Mouse (Mus musculus) T-helper 1 cell (primary cell): Measurements from ENCODE around the gene Zic2.
"Not testable (repeated sequence)": the region's sequence is repeated elsewhere in the genome, so short reads cannot be mapped to it uniquely, and the experiment has no call there.

Source experiments
- in situ Hi-C: fragments of 300-600 bp; cut with MboI, MseI; formaldehyde crosslinking; loops from one replicate; pipeline ENCODE4 v1.15.1; 2025; ENCODE audit warnings: high pct_unique_total_duplicates

Zic2 gene

DNA sequence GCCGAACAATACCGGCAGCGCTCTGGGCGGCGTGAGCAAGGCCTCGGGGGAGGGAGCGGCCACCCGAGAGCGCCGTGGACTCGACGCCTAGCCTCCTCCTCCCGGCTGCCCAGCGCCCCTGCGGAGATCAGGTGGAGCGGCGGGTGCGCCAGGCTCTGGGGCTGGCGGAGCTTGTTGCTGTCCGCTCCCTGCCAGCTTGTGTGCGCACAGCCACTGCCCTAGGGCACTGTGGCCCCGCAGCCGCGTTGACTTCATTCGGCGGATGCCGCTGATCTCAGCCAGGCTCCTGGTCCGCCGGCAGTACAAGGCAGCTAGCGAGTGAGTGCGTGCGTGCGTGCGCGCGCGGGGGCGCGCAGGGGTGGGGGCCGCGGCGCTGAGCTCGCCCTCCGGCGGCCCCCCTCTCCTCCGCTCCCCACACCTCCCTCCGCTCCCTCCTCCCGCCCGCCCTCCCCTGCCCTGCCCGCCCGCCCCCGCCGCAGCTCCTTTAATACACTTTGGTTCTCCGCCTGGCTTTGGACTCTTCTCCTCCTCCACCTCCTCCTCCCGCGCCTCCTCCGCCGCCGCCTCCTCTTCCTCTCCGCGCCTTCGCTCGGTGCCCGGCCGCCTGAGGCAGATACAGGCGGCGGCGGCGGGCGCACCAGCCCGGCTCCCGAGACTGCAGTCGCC, at the start of gene Zic2:
TSS of gene Zic2 (plus strand) at position 545 of the 666 bp plus-strand sequence.
- in situ Hi-C loops: no loop called here

DNA sequence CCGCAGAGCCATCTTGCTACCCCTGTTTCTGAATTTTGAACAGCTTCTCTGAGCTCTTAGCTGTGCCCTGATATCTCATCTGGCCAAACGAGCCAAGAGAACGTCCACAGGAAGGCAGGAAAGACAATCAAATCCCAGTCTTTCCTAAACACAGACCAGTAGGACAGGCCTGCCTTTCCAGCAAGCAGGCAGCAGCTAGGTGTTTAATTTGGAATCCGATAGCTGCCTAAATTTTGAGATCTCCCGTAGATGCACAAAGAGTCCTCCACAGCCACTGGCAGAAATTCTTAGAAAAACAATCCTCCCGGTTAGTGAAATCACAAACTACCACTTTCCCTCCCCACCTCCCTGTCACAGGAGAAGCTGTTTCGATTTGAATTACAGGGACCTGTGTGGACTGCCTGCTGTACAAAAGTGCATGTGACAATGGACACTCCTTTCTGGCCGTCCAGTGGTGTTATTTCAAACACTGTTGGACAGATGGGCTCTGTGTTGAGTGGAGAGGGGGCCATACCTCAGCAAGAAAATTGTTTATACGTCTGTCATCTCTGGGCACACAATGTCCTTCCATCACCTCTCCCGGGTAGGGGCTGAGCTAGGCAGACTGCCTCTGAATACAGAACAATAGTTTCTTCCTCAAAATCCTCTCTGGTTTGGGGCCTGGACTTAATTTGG, 48.6 kb upstream of the Zic2 start:
- in situ Hi-C loops: no loop called here

GRCm38 (mm10) chr14:122427204-122427560, 48.1 kb upstream of the Zic2 start:
- in situ Hi-C loops: no loop called here

DNA sequence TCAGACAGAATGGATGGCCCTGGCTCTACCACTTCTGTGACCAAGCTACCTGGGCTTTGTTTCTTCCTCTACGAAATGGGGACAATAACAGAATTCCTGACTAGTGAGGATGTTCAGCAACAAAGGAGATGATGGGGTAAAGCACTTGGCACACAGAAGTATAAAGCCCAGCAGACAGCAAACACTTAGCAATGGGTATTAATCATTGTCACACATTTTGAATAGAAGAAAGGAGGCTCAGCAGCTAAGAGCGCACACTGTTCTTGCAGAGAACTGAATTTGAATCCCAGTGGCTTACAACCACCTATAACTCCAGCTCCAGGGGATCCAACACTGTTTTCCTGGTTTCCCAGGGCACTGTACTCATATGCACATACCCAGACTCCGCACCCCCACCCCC, 47.6 kb upstream of the Zic2 start:
- in situ Hi-C loops: no loop called here

- in situ Hi-C loops: no loop called here
Measured at GRCm38 (mm10) chr14:122432558-122432957, 42.7 kb upstream of the Zic2 start.

DNA sequence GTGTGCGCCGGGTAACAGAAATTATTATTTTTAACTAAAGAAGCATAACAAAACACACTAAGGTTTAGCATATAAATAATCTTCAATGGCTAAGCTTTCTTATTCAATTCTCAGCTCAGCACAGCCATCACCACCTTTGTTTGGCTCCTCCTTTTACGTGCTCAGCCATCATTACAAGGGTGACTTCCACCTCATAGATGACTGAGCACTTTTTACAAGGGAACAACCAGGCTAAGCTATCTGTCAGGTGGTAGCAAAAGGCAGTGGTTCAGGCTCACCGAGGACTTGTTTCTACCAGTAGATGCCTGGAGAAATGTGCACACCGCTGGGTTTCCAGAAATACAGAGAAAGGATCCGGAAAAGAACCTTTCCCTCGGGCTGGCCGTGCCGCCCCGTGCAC, 41.2 kb upstream of the Zic2 start:
- in situ Hi-C loops: no loop called here

DNA sequence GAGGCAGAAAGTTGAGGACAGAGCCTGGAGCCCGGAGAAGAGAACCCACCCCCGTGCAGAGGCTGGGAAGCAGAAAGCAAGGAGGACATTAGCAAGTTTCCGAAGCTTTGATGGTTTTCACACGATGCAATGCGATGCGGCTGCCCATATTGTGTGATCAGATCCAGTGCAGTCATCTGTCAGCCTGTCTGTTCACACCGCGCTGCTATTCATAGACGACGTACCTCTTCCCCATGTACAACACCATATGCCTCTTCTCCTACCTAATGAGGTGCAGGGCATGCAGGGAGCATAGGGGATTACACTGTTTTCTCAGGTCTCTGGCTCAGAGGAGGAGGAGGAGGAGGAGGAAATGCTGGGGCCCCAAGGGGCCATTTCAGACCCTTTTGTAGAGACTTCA, 38.4 kb upstream of the Zic2 start:
- in situ Hi-C loops: no loop called here

GRCm38 (mm10) chr14:122449601-122450495, 25.4 kb upstream of the Zic2 start:
- in situ Hi-C loops: no loop called here

GRCm38 (mm10) chr14:122450496-122451382, 24.5 kb upstream of the Zic2 start, which contains the start of gene Gm5089:
TSS of gene Gm5089 (minus strand) at chr14:122451115.
- in situ Hi-C loops: no loop called here

GRCm38 (mm10) chr14:122451551-122452145, 23.6 kb upstream of the Zic2 start:
- in situ Hi-C loops: no loop called here

DNA sequence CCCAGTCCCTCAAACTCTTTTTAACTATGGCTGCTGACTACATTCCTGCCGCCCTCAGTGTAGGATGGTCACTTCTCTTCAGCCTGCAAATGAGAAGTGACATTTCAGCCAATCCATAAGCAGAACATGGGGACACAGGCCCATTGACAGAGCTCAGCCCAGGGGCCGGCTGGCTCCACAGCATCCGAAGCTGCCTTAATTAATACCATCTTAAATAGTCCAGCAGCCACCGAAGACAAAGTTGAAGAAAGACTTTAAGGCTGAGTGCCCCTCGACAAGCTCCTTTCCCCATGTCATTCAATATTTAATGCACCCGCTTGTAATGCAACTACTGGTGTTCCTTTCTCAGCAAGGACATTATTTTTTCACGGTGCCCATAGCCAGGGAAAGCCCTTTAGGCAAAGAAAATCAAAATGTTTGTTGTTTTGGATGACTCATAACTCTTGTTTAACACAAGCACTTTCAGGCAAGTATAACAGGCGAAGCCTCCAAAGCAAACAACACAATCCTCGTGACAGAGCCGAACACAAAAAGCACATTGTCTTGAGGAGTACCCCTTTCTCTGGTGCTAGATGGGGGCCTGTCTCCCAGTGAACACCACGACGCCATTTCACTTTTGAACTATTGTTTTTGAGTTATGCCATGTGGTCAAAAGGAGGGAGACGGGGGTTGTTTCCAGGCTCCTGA, 22.4 kb upstream of the Zic2 start:
- in situ Hi-C loops: no loop called here

GRCm38 (mm10) chr14:122453388-122453995, 21.7 kb upstream of the Zic2 start:
- in situ Hi-C loops: no loop called here

DNA sequence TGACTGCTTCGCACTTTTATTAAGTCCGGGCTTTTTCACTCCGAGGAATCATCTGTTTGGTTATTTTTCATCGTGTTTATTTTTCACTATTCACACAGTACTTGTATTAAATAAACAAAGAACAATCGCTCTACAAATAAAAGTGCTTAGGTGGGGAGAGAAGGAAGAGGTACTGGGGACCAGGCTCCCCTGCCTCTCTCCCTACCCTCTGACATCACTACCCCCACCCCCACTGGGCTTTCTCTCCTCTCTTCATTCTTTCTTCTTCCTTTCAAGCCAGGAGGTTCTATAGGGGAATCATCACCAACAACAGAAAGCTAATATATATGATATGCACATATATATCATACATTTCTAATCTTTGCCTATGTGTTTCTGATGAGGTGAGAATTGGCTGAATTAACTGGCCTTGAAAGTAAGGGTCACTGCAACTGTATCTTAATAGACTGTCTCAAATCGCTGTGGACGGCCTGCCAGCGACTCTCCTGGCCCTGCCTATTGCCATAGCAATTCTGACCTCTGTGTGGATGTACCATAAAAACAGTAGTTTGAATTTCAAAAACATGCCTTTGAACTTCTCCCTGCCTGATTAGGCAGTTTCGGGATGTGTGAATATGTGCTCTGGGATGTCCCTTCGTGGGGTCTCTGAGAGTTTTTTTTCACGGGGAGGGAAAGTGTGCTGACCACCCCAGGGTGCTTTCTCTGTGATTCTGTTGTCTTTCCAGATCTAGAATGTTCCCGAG, 21.1 kb upstream of the Zic2 start:
- in situ Hi-C loops: no loop called here

- in situ Hi-C loops: no loop called here
Measured at GRCm38 (mm10) chr14:122454901-122455561, 20.2 kb upstream of the Zic2 start.

DNA sequence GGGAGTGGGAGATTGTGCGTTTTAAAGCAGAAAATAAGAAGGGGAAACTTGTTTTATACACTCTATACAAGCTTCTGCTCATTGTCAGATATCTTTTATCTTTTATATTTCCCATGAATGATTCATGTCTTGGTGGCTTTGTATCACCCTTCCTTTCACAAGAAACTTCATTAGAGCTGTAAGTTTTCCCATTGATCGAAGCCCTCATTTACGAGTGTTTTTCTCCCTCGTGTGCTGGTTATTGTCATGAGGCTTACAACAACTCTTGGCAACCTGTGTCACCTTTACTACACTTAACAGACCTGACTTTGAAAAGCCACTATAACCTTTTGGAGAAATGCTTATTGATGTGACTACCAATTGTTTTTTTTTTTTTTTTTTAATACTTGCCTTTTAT, 19.7 kb upstream of the Zic2 start:
- in situ Hi-C loops: no loop called here

DNA sequence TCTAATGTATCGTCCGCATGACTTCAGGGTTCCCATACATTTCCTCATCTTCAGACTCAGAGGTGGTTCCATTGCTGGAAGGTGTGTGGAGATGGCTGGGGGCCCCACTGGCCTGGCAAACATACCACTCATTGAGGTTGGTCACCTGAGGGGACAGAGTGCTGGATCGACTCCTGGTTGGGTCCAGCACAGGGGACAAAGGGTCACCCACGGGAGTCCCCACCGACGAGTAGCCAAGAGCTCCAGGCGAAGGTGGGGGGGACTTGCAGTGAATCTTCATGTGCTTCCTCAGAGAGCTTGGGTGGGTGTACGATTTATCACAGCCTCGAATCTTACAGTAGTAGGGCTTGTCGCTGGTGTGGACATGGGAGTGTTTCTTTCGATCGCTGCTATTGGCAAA, 15.9 kb upstream of the Zic2 start:
- in situ Hi-C loops: not testable (repeated sequence)

GRCm38 (mm10) chr14:122459776-122460175, 15.5 kb upstream of the Zic2 start:
- in situ Hi-C loops: no loop called here

GRCm38 (mm10) chr14:122460226-122460625, 15.0 kb upstream of the Zic2 start:
- in situ Hi-C loops: no loop called here

GRCm38 (mm10) chr14:122461500-122461899, 13.7 kb upstream of the Zic2 start:
- in situ Hi-C loops: no loop called here
